Mouse (Mus musculus) liver, postnatal 0 days (tissue): ENCODE results near the gene Pakap.

Source experiments
- CTCF ChIP-seq: sonication (generic); IDR thresholded peaks from 2 replicates; pipeline ENCODE4 v1.5.1; 2016; ENCODE audit warnings: antibody characterized with exemption, low read depth
- EP300 ChIP-seq: IDR thresholded peaks from 2 replicates; pipeline ENCODE4 v1.6.1; 2016; ENCODE audit warnings: antibody characterized with exemption, low read depth, mild to moderate bottlenecking

- TF ChIP-seq CTCF (no peak), EP300 (no peak)
Observed at GRCm38 (mm10) chr4:57762424-57762823, 194.4 kb downstream of the Pakap start.
